In genomic region chr3:138442203-138442602, GRCm38 (mm10) we compare ENCODE assay signal across 8 mouse cellular contexts. TPM values are rescaled to one million over a fixed set of nuclear protein-coding genes. Genes with fewer than 3 reads are reported as not detected.
DNase-seq lines count a peak whose midpoint lies in the region; ATAC-seq and TF ChIP-seq lines count a peak whose summit lies in the region.

No protein-coding gene starts in this region.

- H3K27me3 ChIP-seq in lung, embryonic 14.5 days (ENCODE audit: insufficient read depth, low read length) = no peaks in the 10 kb centered on the region
- H3K27me3 ChIP-seq in embryonic facial prominence, embryonic 15.5 days = no peaks in the 10 kb centered on the region
- H3K27me3 ChIP-seq in limb, embryonic 13.5 days = no peaks in the 10 kb centered on the region
- H3K27me3 ChIP-seq in small intestine, adult 2 months (ENCODE audit: control insufficient read depth, insufficient read depth, low read length) = no peaks in the 10 kb centered on the region

- no peak for TF ChIP-seq CTCF in lung, embryonic 14.5 days (IDR thresholded peaks at IDR 0.05; ENCODE audit: low read depth)
- TF ChIP-seq CTCF in small intestine, adult 2 months (IDR thresholded peaks at IDR 0.05; ENCODE audit: extremely low read depth, insufficient read length, insufficient replicate concordance, low read depth, low read length) = no peak

- ATAC-seq in lung, embryonic 14.5 days (ENCODE audit: insufficient read depth) = 0 out of 2 replicates have a peak, but pooled peaks have one; percentile 3
- no peak for ATAC-seq in embryonic facial prominence, embryonic 15.5 days (ENCODE audit: insufficient number of reproducible peaks, low FRiP score, low TSS enrichment, low read depth)
- ATAC-seq in limb, embryonic 13.5 days (ENCODE audit: low FRiP score, low read depth) = no peak; the same call in 1 of the 2 replicates

- H3K4me2 ChIP-seq in lung, embryonic 14.5 days = peak overlapping the region; percentile 88
- H3K4me2 ChIP-seq in embryonic facial prominence, embryonic 15.5 days (replicated peaks) = peak overlapping the region; percentile 93
- peak overlapping the region; percentile 83 for H3K4me2 ChIP-seq in limb, embryonic 13.5 days (replicated peaks)

- H3K9ac ChIP-seq in lung, embryonic 14.5 days = peak overlapping the region; percentile 63
- peak overlapping the region; percentile 35 for H3K9ac ChIP-seq in embryonic facial prominence, embryonic 15.5 days
- H3K9ac ChIP-seq in limb, embryonic 13.5 days = peak overlapping the region; percentile 75

- WGBS in lung, embryonic 14.5 days = 4% methylated on average over 9 of the region's 9 CpGs
- under 1% methylated on average over 9 of the region's 9 CpGs for WGBS in embryonic facial prominence, embryonic 15.5 days
- WGBS in limb, embryonic 13.5 days = 2% methylated on average over 9 of the region's 9 CpGs
- WGBS in small intestine, adult 2 months = 2% methylated on average over 9 of the region's 9 CpGs

- peaks cover 22% of the 10 kb centered on the region for H3K36me3 ChIP-seq in lung, embryonic 14.5 days (ENCODE audit: insufficient read depth)
- H3K36me3 ChIP-seq in embryonic facial prominence, embryonic 15.5 days = peaks cover 22% of the 10 kb centered on the region
- peaks cover 22% of the 10 kb centered on the region for H3K36me3 ChIP-seq in limb, embryonic 13.5 days
- peaks cover 8% of the 10 kb centered on the region for H3K36me3 ChIP-seq in small intestine, adult 2 months (ENCODE audit: control insufficient read depth, insufficient read depth, low read length)

- TF ChIP-seq POLR2A in small intestine, adult 2 months (IDR thresholded peaks at IDR 0.05; ENCODE audit: low read depth, low read length) = no peak

- no peak for DNase-seq in lung, embryonic 14.5 days
- DNase-seq in lung, postnatal 4 days = no peak
- DNase-seq in thymus, postnatal 14 days = no peak
- no peak for DNase-seq in cerebellum, postnatal 25 days
- no peak for DNase-seq in kidney, adult 18-20 months

- no peaks in the 10 kb centered on the region for H3K9me3 ChIP-seq in lung, embryonic 14.5 days (ENCODE audit: low read depth, low read length)
- H3K9me3 ChIP-seq in embryonic facial prominence, embryonic 15.5 days (replicated peaks) = no peaks in the 10 kb centered on the region
- no peaks in the 10 kb centered on the region for H3K9me3 ChIP-seq in limb, embryonic 13.5 days

- peak overlapping the region; percentile 77 for H3K27ac ChIP-seq in lung, embryonic 14.5 days (ENCODE audit: low read depth)
- peak overlapping the region; percentile 93 for H3K27ac ChIP-seq in embryonic facial prominence, embryonic 15.5 days (replicated peaks)
- H3K27ac ChIP-seq in limb, embryonic 13.5 days = peak overlapping the region; percentile 87
- no peak overlapping the region for H3K27ac ChIP-seq in small intestine, adult 2 months (ENCODE audit: insufficient read depth, low read depth, low read length)

- H3K4me1 ChIP-seq in lung, embryonic 14.5 days (ENCODE audit: insufficient read depth) = no peaks in the 10 kb centered on the region
- H3K4me1 ChIP-seq in embryonic facial prominence, embryonic 15.5 days = peaks cover 16% of the 10 kb centered on the region
- peaks cover 13% of the 10 kb centered on the region for H3K4me1 ChIP-seq in limb, embryonic 13.5 days
- H3K4me1 ChIP-seq in small intestine, adult 2 months (ENCODE audit: control insufficient read depth, insufficient read depth, insufficient read length, low read length) = no peaks in the 10 kb centered on the region; the same call in 1 of the 2 replicates

- peak overlapping the region; percentile 90 for H3K4me3 ChIP-seq in lung, embryonic 14.5 days (ENCODE audit: low read depth, low read length)
- H3K4me3 ChIP-seq in embryonic facial prominence, embryonic 15.5 days (replicated peaks) = peak overlapping the region; percentile 92
- H3K4me3 ChIP-seq in limb, embryonic 13.5 days = peak overlapping the region; percentile 79
- peak overlapping the region; percentile 91 for H3K4me3 ChIP-seq in small intestine, adult 2 months (ENCODE audit: low read depth, low read length)

RNA-seq across cellular contexts. Expression of gene Adh5, which starts 0.7 kb away (rescaled TPM):
- 274 and 275 TPM in 2 replicates for polyA plus RNA-seq in lung, embryonic 14.5 days (2014; fragmentation: Nextera tagmentation; extraction: Ambion mirVana)
- 157 and 161 TPM in 2 replicates for polyA plus RNA-seq in embryonic facial prominence, embryonic 15.5 days (2015; fragmentation: Nextera tagmentation; extraction: Ambion mirVana)
- 194 and 208 TPM in 2 replicates for polyA plus RNA-seq in limb, embryonic 13.5 days (2015; fragmentation: Nextera tagmentation; extraction: Ambion mirVana)
- 5.3 and 8.4 TPM in 2 replicates for polyA plus RNA-seq in small intestine, adult 2 months (2012; rRNA removed)

RNA-seq across cellular contexts. Expression of gene Adh4, which starts 26.9 kb away (rescaled TPM):
- polyA plus RNA-seq in lung, embryonic 14.5 days (2014; fragmentation: Nextera tagmentation; extraction: Ambion mirVana) = not detected in 2 replicates
- polyA plus RNA-seq in embryonic facial prominence, embryonic 15.5 days (2015; fragmentation: Nextera tagmentation; extraction: Ambion mirVana) = not detected in 2 replicates
- polyA plus RNA-seq in limb, embryonic 13.5 days (2015; fragmentation: Nextera tagmentation; extraction: Ambion mirVana) = not detected in 2 replicates
- polyA plus RNA-seq in small intestine, adult 2 months (2012; rRNA removed) = 1.7 and 11.8 TPM in 2 replicates

RNA-seq across cellular contexts. Expression of gene Metap1, which starts 47.1 kb away (rescaled TPM):
- 58.0 and 60.9 TPM in 2 replicates for polyA plus RNA-seq in lung, embryonic 14.5 days (2014; fragmentation: Nextera tagmentation; extraction: Ambion mirVana)
- 38.0 and 40.3 TPM in 2 replicates for polyA plus RNA-seq in embryonic facial prominence, embryonic 15.5 days (2015; fragmentation: Nextera tagmentation; extraction: Ambion mirVana)
- 42.6 and 44.0 TPM in 2 replicates for polyA plus RNA-seq in limb, embryonic 13.5 days (2015; fragmentation: Nextera tagmentation; extraction: Ambion mirVana)
- polyA plus RNA-seq in small intestine, adult 2 months (2012; rRNA removed) = 4.5 and 6.6 TPM in 2 replicates

Comparison
In these comparisons a context has a peak if more than half of its experiments do, and no peak if none do; other contexts are left out.
1. RNA of gene Adh5, which starts 0.7 kb away (polyA plus RNA-seq): 274 to 275 TPM in lung, embryonic 14.5 days, 194 to 208 TPM in limb, embryonic 13.5 days and 157 to 161 TPM in embryonic facial prominence, embryonic 15.5 days; 5.3 to 8.4 TPM in small intestine, adult 2 months; every median in the first group is over 10 times any median in the second.
2. Peak in every context shown above with its lines, with median percentiles within 50 percentile points of each other: H3K4me2 ChIP-seq, H3K4me3 ChIP-seq and H3K9ac ChIP-seq.